In genomic region chr5:24124175-24124574, GRCm38 (mm10) we compare ENCODE assay signal across 11 mouse cellular contexts. TPM values are rescaled to one million over a fixed set of nuclear protein-coding genes. Genes with fewer than 3 reads are reported as not detected.
DNase-seq lines count a peak whose midpoint lies in the region; ATAC-seq lines count a peak whose summit lies in the region.
"Had no signal": no experiment of that assay in that cellular context is flagged by ENCODE, and none has a peak within 500 bp of the region (broad histone marks: within the 10 kb centered on the region; RNA-seq: fewer than 3 reads in every experiment).

No protein-coding gene starts in this region.

- peaks cover 7% of the 10 kb centered on the region; the same call in 1 of the 2 replicates for H3K36me3 ChIP-seq in heart, embryonic 15.5 days
- H3K36me3 ChIP-seq in forebrain, embryonic 12.5 days (replicated peaks), result peaks cover 14% of the 10 kb centered on the region
- H3K36me3 ChIP-seq in midbrain, embryonic 13.5 days, result peaks cover 11% of the 10 kb centered on the region; the same call in 1 of the 2 replicates

- peak overlapping the region; percentile 91 for H3K27ac ChIP-seq in heart, embryonic 15.5 days
- peak overlapping the region; percentile 96 for H3K27ac ChIP-seq in forebrain, embryonic 12.5 days
- peak overlapping the region; percentile 90 for H3K27ac ChIP-seq in midbrain, embryonic 13.5 days

- peaks cover 11% of the 10 kb centered on the region for H3K4me1 ChIP-seq in heart, embryonic 15.5 days (replicated peaks)
- H3K4me1 ChIP-seq in forebrain, embryonic 12.5 days, result peaks cover 35% of the 10 kb centered on the region
- H3K4me1 ChIP-seq in midbrain, embryonic 13.5 days (replicated peaks), result peaks cover 33% of the 10 kb centered on the region

- no peak for DNase-seq in heart, adult 8-10 months (ENCODE audit: low spot score)
- peak; percentile 49 for DNase-seq in embryo, embryonic 10 days (ENCODE audit: low spot score)
- no peak for DNase-seq in layer of hippocampus, adult 18-20 months (ENCODE audit: low spot score in 2 of 2)
- no peak for DNase-seq in right cerebral cortex, postnatal 14 days
- DNase-seq: cerebellum, adult 9-11 months; kidney, postnatal 10 days; left cerebral cortex, postnatal 4 days; lung, adult 18-20 months had no signal

- H3K4me2 ChIP-seq in heart, embryonic 15.5 days, result no peak overlapping the region
- H3K4me2 ChIP-seq in forebrain, embryonic 12.5 days, result peak overlapping the region; percentile 21
- 0 out of 2 replicates have a peak overlapping the region, but pooled peaks have one; percentile 5 for H3K4me2 ChIP-seq in midbrain, embryonic 13.5 days (replicated peaks)

- no peak for ATAC-seq in heart, embryonic 15.5 days (replicated peaks; ENCODE audit: insufficient number of reproducible peaks, insufficient read depth, low FRiP score, low read depth)
- peak; percentile 84 for ATAC-seq in forebrain, embryonic 12.5 days (ENCODE audit: low FRiP score)
- peak; percentile 90 for ATAC-seq in midbrain, embryonic 13.5 days

- no peak overlapping the region for H3K4me3 ChIP-seq in heart, embryonic 15.5 days
- H3K4me3 ChIP-seq in forebrain, embryonic 12.5 days (replicated peaks), result no peak overlapping the region
- H3K4me3 ChIP-seq in midbrain, embryonic 13.5 days (replicated peaks), result 0 out of 2 replicates have a peak overlapping the region, but pooled peaks have one; percentile 0

- no peak overlapping the region for H3K9ac ChIP-seq in heart, embryonic 15.5 days
- H3K9ac ChIP-seq in forebrain, embryonic 12.5 days, result 0 out of 2 replicates have a peak overlapping the region, but pooled peaks have one; percentile 36
- H3K9ac ChIP-seq in midbrain, embryonic 13.5 days (replicated peaks), result peak overlapping the region; percentile 46; the same call in 1 of the 2 replicates

- H3K9me3 ChIP-seq in heart, embryonic 15.5 days (replicated peaks), result no peaks in the 10 kb centered on the region
- H3K9me3 ChIP-seq in forebrain, embryonic 12.5 days, result no peaks in the 10 kb centered on the region
- H3K9me3 ChIP-seq in midbrain, embryonic 13.5 days, result no peaks in the 10 kb centered on the region

- WGBS in heart, embryonic 15.5 days, result 84% methylated on average over 1 of the region's 1 CpGs
- 13% methylated on average over 1 of the region's 1 CpGs for WGBS in forebrain, embryonic 12.5 days
- 26% methylated on average over 1 of the region's 1 CpGs for WGBS in midbrain, embryonic 13.5 days

- no peaks in the 10 kb centered on the region for H3K27me3 ChIP-seq in heart, embryonic 15.5 days
- H3K27me3 ChIP-seq in forebrain, embryonic 12.5 days, result no peaks in the 10 kb centered on the region
- no peaks in the 10 kb centered on the region for H3K27me3 ChIP-seq in midbrain, embryonic 13.5 days

RNA-seq across cellular contexts. Expression of gene Klhl7, which starts 23.8 kb away (rescaled TPM):
- polyA plus RNA-seq in heart, embryonic 15.5 days (2015; fragmentation: Nextera tagmentation; extraction: Ambion mirVana), result 43.3 and 44.8 TPM in 2 replicates
- total RNA-seq in heart, adult 8-10 months (2022), result 10 to 100 TPM; 44.2 to 57.4 (median 49.0) TPM
- 147 and 156 TPM in 2 replicates for polyA plus RNA-seq in forebrain, embryonic 12.5 days (2016; fragmentation: Nextera tagmentation; extraction: Ambion mirVana)
- polyA plus RNA-seq in midbrain, embryonic 13.5 days (2015; fragmentation: Nextera tagmentation; extraction: Ambion mirVana), result 165 and 177 TPM in 2 replicates
- 10 to 100 TPM; 87.9 to 91.3 TPM for total RNA-seq in layer of hippocampus, adult 18-20 months (2021)

RNA-seq across cellular contexts. Expression of gene Nupl2, which starts 40.6 kb away (rescaled TPM):
- polyA plus RNA-seq in heart, embryonic 15.5 days (2015; fragmentation: Nextera tagmentation; extraction: Ambion mirVana), result 10.9 and 12.1 TPM in 2 replicates
- total RNA-seq in heart, adult 8-10 months (2022), result 1 to 10 TPM; 7.0 to 9.2 (median 7.9) TPM
- polyA plus RNA-seq in forebrain, embryonic 12.5 days (2016; fragmentation: Nextera tagmentation; extraction: Ambion mirVana), result 19.2 and 21.0 TPM in 2 replicates
- polyA plus RNA-seq in midbrain, embryonic 13.5 days (2015; fragmentation: Nextera tagmentation; extraction: Ambion mirVana), result 16.2 and 16.6 TPM in 2 replicates
- total RNA-seq in layer of hippocampus, adult 18-20 months (2021), result 1 to 10 TPM; 9.0 to 9.7 TPM
